Mouse (Mus musculus) embryonic facial prominence, embryonic 15.5 days (tissue): Measurements from ENCODE around the gene Baz2b. TPM values are rescaled to one million over a fixed set of nuclear protein-coding genes. Genes with fewer than 3 reads are reported as not detected.

Experiments used
- ATAC-seq: fragments of 200-750 bp; cut with Nextera tagmentation; 2 replicates; pipeline ENCODE4 v1.8.0; 2017; ENCODE audit warnings: low read depth, moderate TSS enrichment; ENCODE audit not compliant: insufficient number of reproducible peaks, low FRiP score, low TSS enrichment
- H3K27ac ChIP-seq: fragments of 300-500 bp; sonication (generic); replicated peaks from 2 replicates; pipeline ENCODE4 v1.5.1; 2015; ENCODE audit warnings: mild to moderate bottlenecking, inconsistent platforms
- H3K27me3 ChIP-seq: fragments of 300-500 bp; sonication (generic); 2 replicates; pipeline ENCODE4 v1.6.1; 2015; ENCODE audit warnings: inconsistent platforms
- H3K36me3 ChIP-seq: fragments of 300-500 bp; sonication (generic); 2 replicates; pipeline ENCODE4 v1.6.1; 2015; ENCODE audit warnings: mild to moderate bottlenecking, inconsistent platforms
- H3K4me1 ChIP-seq: fragments of 300-500 bp; sonication (generic); 2 replicates; pipeline ENCODE4 v1.6.1; 2015; ENCODE audit warnings: inconsistent platforms
- H3K4me2 ChIP-seq: fragments of 300-500 bp; sonication (generic); replicated peaks from 2 replicates; pipeline ENCODE4 v1.6.1; 2015; ENCODE audit warnings: mild to moderate bottlenecking, inconsistent platforms
- H3K4me3 ChIP-seq: fragments of 300-500 bp; sonication (generic); replicated peaks from 2 replicates; pipeline ENCODE4 v1.5.1; 2015; ENCODE audit warnings: mild to moderate bottlenecking, inconsistent platforms
- H3K9ac ChIP-seq: fragments of 300-500 bp; sonication (generic); 2 replicates; pipeline ENCODE4 v1.6.1; 2015; ENCODE audit warnings: inconsistent platforms
- H3K9me3 ChIP-seq: fragments of 300-500 bp; sonication (generic); replicated peaks from 2 replicates; pipeline ENCODE4 v1.6.1; 2016; ENCODE audit warnings: inconsistent platforms
- WGBS: fragments of 180-500 bp; shearing (Covaris S2); methylation state at CpG from one replicate; pipeline ENCODE4 v1.1.7; 2015; 5-methylcytosine and 5-hydroxymethylcytosine counted together
- polyA plus RNA-seq: library from polyadenylated mRNA; unstranded; fragments of >200 nt; fragmentation: Nextera tagmentation; extraction: Ambion mirVana; gene quantifications from 2 replicates; pipeline ENCODE4 v1.2.1, GENCODE M21; 2015

The Baz2b gene
- polyA plus RNA-seq, 1 experiment from 2014 or later, result 58.1 TPM

GRCm38 (mm10) chr2:59970511-59970910 is 239.1 kb downstream of the Baz2b start:
- H3K4me1 ChIP-seq, result no peaks in the 10 kb centered on the region
- ATAC-seq, result no peak
- H3K9ac ChIP-seq, result no peak overlapping the region
- WGBS, result 68% methylated on average over 9 of the region's 9 CpGs
- H3K9me3 ChIP-seq, result no peaks in the 10 kb centered on the region
- H3K27ac ChIP-seq, result no peak overlapping the region
- H3K27me3 ChIP-seq, result no peaks in the 10 kb centered on the region
- H3K36me3 ChIP-seq, result peaks cover 21% of the 10 kb centered on the region
- no peak overlapping the region for H3K4me2 ChIP-seq
- H3K4me3 ChIP-seq, result no peak overlapping the region

GRCm38 (mm10) chr2:59969099-59969498 is 240.5 kb downstream of the Baz2b start:
- H3K9ac ChIP-seq, result no peak overlapping the region
- no peak overlapping the region for H3K27ac ChIP-seq
- H3K4me3 ChIP-seq, result no peak overlapping the region
- no peaks in the 10 kb centered on the region for H3K4me1 ChIP-seq
- 87% methylated on average over 10 of the region's 10 CpGs for WGBS
- peaks cover 21% of the 10 kb centered on the region for H3K36me3 ChIP-seq
- H3K4me2 ChIP-seq, result no peak overlapping the region
- no peak for ATAC-seq
- no peaks in the 10 kb centered on the region for H3K9me3 ChIP-seq
- no peaks in the 10 kb centered on the region for H3K27me3 ChIP-seq

- Histone ChIP-seq H3K9ac (no peak overlapping the region), H3K27ac (no peak overlapping the region), H3K4me3 (no peak overlapping the region), H3K27me3 (no peaks in the 10 kb centered on the region), H3K9me3 (no peaks in the 10 kb centered on the region), H3K4me1 (no peaks in the 10 kb centered on the region), H3K4me2 (no peak overlapping the region), H3K36me3 (peaks cover 21% of the 10 kb centered on the region)
- ATAC-seq, result no peak
- 79% methylated on average over 7 of the region's 7 CpGs for WGBS
These were observed 241.0 kb downstream of the Baz2b start for GRCm38 (mm10) chr2:59968593-59968992.

GRCm38 (mm10) chr2:59966454-59966853 is 243.2 kb downstream of the Baz2b start:
- Histone ChIP-seq H3K4me3 (no peak overlapping the region), H3K9ac (no peak overlapping the region), H3K27me3 (no peaks in the 10 kb centered on the region), H3K27ac (no peak overlapping the region), H3K4me2 (no peak overlapping the region), H3K9me3 (no peaks in the 10 kb centered on the region), H3K4me1 (no peaks in the 10 kb centered on the region), H3K36me3 (peaks cover 24% of the 10 kb centered on the region)
- WGBS, result 65% methylated on average over 6 of the region's 6 CpGs
- ATAC-seq, result no peak

- no peaks in the 10 kb centered on the region for H3K4me1 ChIP-seq
- WGBS, result 58% methylated on average over 5 of the region's 5 CpGs
- no peak overlapping the region for H3K4me3 ChIP-seq
- no peak overlapping the region for H3K4me2 ChIP-seq
- no peaks in the 10 kb centered on the region for H3K27me3 ChIP-seq
- no peak for ATAC-seq
- no peak overlapping the region for H3K9ac ChIP-seq
- peaks cover 29% of the 10 kb centered on the region for H3K36me3 ChIP-seq
- H3K27ac ChIP-seq, result peak overlapping the region; percentile 25; the same call in 1 of the 2 replicates
- no peaks in the 10 kb centered on the region for H3K9me3 ChIP-seq
These were observed 246.6 kb downstream of the Baz2b start for GRCm38 (mm10) chr2:59963011-59963410.

- no peaks in the 10 kb centered on the region for H3K9me3 ChIP-seq
- H3K4me2 ChIP-seq, result no peak overlapping the region
- H3K4me1 ChIP-seq, result no peaks in the 10 kb centered on the region
- H3K9ac ChIP-seq, result no peak overlapping the region
- H3K4me3 ChIP-seq, result no peak overlapping the region
- no peaks in the 10 kb centered on the region for H3K27me3 ChIP-seq
- no peak overlapping the region; the same call in 1 of the 2 replicates for H3K27ac ChIP-seq
- H3K36me3 ChIP-seq, result peaks cover 28% of the 10 kb centered on the region
- no peak for ATAC-seq
- WGBS, result 74% methylated on average over 4 of the region's 4 CpGs
These were observed 247.1 kb downstream of the Baz2b start for GRCm38 (mm10) chr2:59962579-59962978.

- H3K4me1 ChIP-seq, result no peaks in the 10 kb centered on the region
- no peak overlapping the region for H3K9ac ChIP-seq
- H3K4me2 ChIP-seq, result no peak overlapping the region
- 90% methylated on average over 2 of the region's 2 CpGs for WGBS
- H3K4me3 ChIP-seq, result no peak overlapping the region
- no peaks in the 10 kb centered on the region for H3K27me3 ChIP-seq
- ATAC-seq, result no peak
- peaks cover 27% of the 10 kb centered on the region for H3K36me3 ChIP-seq
- H3K9me3 ChIP-seq, result no peaks in the 10 kb centered on the region
- H3K27ac ChIP-seq, result no peak overlapping the region
These were observed 249.2 kb downstream of the Baz2b start for GRCm38 (mm10) chr2:59960495-59960772.

- no peak for ATAC-seq
- Histone ChIP-seq H3K36me3 (peaks cover 27% of the 10 kb centered on the region), H3K27ac (no peak overlapping the region), H3K4me1 (no peaks in the 10 kb centered on the region), H3K4me2 (no peak overlapping the region), H3K9ac (no peak overlapping the region), H3K9me3 (no peaks in the 10 kb centered on the region), H3K27me3 (no peaks in the 10 kb centered on the region), H3K4me3 (no peak overlapping the region)
- 84% methylated on average over 14 of the region's 14 CpGs for WGBS
These were observed 249.8 kb downstream of the Baz2b start for GRCm38 (mm10) chr2:59959668-59960494.

- peaks cover 31% of the 10 kb centered on the region for H3K36me3 ChIP-seq
- ATAC-seq, result no peak
These were observed 251.1 kb downstream of the Baz2b start for GRCm38 (mm10) chr2:59958543-59958942.

GRCm38 (mm10) chr2:59955916-59956315 is 253.7 kb downstream of the Baz2b start:
- Histone ChIP-seq H3K4me2 (no peak overlapping the region), H3K27me3 (no peaks in the 10 kb centered on the region), H3K36me3 (peaks cover 29% of the 10 kb centered on the region), H3K4me1 (no peaks in the 10 kb centered on the region), H3K27ac (no peak overlapping the region), H3K4me3 (no peak overlapping the region), H3K9me3 (no peaks in the 10 kb centered on the region), H3K9ac (no peak overlapping the region)
- 90% methylated on average over 7 of the region's 7 CpGs for WGBS
- ATAC-seq, result no peak

More at GRCm38 (mm10) chr2:59958543-59958942, 251.1 kb downstream of the Baz2b start:
- Histone ChIP-seq H3K4me1 (no peaks in the 10 kb centered on the region), H3K4me3 (no peak overlapping the region), H3K9me3 (no peaks in the 10 kb centered on the region), H3K27ac (no peak overlapping the region), H3K9ac (no peak overlapping the region), H3K27me3 (no peaks in the 10 kb centered on the region), H3K4me2 (no peak overlapping the region)
- WGBS, result 63% methylated on average over 6 of the region's 6 CpGs

- H3K27ac ChIP-seq, result no peak overlapping the region
- peaks cover 23% of the 10 kb centered on the region for H3K36me3 ChIP-seq
- no peak overlapping the region for H3K4me2 ChIP-seq
- no peaks in the 10 kb centered on the region for H3K27me3 ChIP-seq
- no peaks in the 10 kb centered on the region for H3K9me3 ChIP-seq
- H3K4me1 ChIP-seq, result no peaks in the 10 kb centered on the region
- no peak overlapping the region for H3K9ac ChIP-seq
- WGBS, result 63% methylated on average over 3 of the region's 3 CpGs
- H3K4me3 ChIP-seq, result no peak overlapping the region
- ATAC-seq, result no peak
These were observed 254.8 kb downstream of the Baz2b start for GRCm38 (mm10) chr2:59954791-59955190.
